Mouse (Mus musculus): ENCODE measurements around the gene Rapgef1.

Rapgef1 gene

DNA sequence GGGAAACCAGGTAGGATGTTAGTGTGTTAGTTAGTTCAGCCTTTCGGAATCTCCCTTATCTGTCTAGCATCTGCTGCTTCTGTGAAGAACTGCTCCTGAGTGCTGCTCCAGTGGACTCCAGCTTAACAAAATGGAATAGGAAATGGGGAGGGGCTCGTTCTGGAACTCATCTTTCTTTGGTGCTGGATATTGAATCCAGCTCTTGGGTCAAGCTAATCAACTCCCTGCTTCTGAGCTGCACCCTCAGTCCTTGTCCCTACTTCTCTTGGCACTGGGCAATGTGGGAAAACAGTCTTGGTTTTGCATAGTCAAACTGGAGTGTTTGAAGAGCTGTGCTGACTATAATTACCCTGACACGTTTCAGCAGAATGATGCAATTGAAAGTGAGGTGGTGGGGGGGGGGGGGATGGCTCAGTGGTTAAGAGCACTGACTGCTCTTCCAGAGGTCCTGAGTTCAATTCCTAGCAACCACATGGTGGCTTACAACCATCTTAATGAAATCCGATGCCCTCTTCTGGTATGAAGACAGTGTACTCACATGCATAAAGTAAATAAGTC, 25.6 kb downstream of the Rapgef1 start:
- DNase-seq, result no peak

DNA sequence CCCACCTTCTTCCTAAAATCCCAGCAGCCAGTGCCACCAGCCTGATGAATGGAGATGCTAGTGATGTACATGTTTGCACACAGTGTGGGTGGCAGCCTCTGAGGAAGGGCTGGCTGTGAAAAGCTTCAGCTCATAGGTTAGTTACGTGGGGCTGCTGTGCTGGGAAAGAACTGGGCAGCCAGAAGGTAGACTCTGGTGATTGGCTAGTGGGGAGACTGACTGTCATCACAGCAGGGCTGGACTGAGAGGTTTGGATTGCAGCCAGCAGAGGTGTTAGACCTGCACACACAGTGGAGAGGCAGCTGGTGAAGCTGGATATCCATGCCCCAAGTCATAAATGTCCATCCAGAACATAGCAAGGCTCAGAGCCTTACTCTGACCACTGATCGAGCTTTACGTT, 27.1 kb downstream of the Rapgef1 start:
- DNase-seq, result no peak

DNA sequence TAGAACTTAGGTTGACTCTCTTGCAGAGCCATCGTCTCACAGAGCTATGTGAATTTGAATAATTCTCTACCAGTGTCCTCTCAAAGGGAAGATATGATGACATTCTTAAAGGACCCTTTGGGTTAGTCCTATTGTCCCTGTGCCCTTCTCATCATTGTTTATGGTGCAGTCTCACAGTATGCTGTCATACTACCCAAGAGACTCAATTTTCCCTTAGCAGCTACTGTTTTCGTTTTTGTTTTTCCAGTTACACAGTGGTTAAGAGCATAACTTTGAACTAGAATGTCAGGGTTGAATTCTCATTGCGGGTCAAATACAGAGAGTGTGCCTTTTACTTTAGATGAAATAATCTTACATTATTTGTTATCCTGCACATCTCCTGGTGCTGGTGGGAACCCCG, 27.6 kb downstream of the Rapgef1 start:
- no peak for DNase-seq

DNA sequence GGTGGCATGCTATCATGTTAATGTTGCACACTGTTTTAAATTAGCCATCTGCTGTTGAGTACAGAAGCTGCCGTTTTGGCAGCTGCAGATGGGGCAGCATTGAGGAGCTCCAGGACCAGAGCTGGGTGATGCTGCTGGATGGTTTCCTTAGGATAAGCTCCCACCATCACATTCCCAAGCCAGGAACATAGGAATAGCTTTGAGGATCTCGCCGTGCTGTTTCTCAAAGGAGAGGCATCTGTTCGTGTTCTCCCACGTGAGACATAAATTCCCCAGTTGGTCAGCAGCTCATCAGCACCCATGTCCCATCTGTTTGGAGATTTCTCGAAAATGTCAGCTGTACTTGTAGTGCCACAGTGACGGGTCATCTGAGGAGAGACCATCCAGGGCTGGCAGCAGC, 28.3 kb downstream of the Rapgef1 start:
- no peak for DNase-seq

DNA sequence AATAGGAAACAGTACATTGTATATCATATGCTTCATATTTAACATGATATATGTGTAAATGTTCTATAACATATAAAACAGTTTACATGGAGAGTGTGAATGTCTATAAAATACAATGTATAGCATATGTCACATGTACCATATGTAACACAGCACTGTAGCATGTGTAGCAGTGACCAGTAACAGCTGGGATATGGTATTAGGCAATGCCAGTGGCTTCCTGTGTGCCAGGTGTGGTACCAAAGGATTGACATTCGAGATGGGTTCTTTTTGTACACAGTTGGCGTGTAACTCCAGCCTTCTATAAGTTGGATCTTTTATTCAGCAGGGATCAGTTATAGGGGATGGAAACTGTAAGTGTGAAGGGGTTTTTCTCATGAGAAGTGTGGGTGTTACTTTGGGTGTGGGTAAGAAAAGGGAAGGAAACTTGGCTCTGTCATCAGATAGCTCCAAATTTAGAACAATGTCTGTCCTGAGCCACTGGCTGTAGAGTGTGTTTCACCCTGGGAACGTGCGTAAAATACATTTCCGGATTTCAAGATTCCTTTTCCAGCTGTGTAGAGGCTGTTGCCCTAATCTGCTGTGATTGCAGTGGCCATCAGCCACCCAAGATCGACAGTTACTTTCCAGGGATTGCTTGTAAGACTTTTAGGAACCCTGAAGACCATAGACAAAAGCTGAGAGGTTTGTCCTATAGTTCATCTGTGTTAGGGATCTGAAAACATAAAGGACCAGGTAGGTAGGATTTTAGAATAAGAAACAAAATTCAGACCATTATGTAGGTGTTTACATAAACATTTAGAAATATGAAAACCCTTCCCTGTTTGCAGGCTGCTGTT, 29.7 kb downstream of the Rapgef1 start:
- DNase-seq, result no peak

DNA sequence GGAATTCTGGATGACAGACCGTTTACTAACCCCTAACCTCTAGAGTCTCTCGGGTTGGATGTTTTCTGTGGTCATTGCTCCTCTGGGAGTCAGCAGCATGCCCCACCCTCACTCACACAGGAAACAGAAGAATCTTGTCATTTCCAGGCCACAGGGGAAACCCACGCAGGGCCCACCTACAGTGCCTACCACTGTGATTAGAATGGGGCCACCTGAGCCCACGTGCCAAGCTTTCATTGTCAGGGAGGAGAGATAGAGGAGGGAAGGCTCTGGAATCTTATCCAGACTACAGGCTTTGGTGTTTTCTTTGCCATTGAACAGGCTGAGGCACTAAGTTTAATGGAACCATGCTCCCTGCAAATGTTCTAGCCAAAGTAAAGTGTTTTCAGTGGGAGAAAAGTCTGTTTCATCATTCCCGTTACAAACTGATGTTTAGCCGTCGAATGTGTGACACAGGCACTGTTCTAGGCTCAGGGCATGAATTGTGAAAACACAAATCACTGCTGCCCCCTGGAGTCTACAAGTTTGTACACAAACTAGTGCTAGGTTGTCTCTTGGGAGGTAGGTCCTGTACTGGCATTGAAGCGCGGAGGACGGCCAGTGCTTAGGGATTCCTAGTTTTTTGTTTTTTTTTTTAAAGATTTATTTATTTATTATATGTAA, 30.4 kb downstream of the Rapgef1 start:
- no peak for DNase-seq

DNA sequence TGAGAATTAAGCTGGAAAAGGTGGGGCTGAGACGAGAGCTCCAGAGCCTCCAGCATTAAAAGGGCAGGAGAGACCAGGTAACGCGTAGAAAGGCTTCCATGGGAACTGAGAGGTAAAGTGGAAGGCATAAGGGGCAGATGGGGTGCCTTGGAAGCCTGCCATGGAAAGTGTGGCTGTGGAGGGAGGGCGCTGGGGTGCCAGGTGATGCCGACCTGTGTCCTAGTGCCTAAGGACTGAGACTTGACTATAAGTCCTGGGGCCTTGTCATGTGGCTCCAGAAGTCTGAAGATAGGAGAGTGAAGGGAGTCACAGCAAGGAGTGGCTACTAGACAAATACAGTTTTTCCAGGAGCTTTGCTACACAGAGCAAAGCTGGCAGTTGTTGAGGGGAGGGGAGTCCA, 32.4 kb downstream of the Rapgef1 start:
- peak; percentile 59 for DNase-seq

DNA sequence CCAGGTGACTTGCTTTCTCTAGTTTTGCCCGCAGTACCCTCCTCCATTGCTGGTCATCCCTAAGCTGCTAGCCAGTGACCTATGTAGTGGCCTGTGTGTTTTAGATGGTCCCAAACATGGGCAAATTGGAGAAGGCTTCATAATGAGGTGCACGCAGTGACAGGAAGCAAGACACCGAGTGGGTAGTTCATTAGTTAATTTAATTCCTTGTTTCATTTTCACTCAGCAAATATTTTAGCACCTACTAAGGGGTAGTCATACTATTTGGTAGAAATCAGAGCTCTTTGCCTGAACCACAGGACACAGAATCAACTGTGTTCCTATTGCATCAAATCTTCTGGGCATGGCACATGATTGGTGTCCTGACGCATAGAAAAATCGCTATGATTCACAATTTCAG, 35.9 kb downstream of the Rapgef1 start:
- DNase-seq, result no peak

DNA sequence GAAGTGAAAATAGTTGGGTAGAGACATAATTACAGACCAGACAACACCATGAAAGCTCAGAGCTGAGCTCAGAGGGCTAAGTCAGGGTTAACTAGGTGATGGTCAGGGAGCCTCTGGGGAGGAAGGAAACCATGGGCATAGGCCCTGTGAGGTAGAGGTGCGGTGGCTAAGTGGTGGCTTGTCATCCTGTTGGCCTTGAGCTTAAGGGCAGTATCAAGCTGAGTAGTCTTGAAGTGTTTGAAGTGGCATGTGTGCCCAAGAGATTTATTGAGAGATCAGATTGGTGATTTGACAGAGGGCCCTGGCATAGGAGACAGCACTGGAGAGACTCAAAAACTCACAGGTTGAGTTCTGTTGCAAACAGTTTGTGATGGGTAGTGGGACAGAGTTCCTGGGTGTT, 36.6 kb downstream of the Rapgef1 start:
- DNase-seq, result no peak

DNA sequence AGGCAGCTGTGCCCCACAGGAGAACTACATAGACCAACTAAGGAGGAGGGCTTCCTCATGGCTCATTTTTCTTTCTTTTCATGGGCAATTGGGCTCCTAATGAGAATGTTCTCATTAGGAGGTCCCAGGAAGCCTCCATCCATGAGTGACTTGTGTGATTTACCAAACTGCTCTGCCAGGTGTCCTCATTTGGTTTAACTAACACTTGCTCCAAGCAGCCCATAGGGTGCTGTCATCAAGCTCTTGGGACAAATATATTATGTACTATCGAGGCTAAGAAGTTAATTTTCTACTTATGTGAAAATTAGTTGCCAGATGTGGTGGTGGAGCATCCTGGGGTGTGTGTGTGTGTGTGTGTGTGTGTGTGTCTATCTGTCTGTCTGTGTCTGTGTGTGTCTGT, 37.6 kb downstream of the Rapgef1 start:
- DNase-seq, result no peak

DNA sequence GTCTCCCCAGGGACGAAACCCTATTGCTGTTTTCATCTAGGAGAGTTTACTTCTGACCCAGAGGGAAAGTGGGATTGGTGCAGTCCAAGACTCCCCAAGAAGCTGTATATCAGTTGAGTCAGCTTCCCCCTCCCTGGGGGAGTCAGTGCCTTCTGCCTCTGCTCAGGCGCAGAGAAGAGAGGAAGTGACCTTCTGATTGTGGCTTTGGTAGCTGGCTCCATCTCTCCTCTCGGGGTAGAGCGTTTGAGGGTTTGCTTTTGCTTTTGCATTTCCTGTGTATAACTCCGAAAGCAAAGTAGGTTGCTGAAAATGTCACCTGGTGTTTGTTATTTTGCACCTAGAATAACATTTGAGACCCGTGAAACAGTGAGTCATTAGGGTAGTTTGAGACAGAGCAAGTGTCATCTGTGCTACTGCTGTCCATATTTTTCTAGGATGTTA, 42.3 kb downstream of the Rapgef1 start:
- DNase-seq, result no peak

DNA sequence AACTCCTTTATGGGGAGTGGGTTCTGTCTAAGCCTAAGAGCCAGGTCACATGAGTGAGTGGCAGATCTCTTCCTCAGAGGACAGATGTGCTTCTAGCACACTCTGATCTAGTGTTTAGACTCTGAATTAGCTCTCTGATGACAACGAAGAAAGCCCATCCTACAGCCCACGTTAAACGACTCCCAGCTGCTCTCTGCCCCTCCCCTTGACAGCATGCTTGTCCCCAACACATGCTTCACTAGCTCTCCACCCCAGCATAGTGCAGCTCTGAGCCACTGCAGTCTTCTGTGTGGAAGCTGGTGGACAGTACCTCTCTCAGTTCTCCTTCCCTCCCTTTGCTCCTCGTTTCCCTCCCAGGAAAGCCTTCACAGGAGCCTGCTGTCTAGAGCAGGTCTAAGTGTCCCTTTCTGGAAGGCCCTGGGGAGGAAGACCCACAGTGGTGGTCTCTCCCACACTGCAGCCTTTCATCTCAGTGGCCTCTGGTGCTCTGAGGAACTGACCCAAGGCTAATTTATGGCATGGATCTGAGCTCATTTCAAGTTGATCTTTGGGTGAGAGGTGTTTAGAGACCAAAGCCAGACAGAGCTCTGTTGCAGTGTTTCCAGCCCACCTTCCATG, 43.8 kb downstream of the Rapgef1 start:
- DNase-seq, result no peak

DNA sequence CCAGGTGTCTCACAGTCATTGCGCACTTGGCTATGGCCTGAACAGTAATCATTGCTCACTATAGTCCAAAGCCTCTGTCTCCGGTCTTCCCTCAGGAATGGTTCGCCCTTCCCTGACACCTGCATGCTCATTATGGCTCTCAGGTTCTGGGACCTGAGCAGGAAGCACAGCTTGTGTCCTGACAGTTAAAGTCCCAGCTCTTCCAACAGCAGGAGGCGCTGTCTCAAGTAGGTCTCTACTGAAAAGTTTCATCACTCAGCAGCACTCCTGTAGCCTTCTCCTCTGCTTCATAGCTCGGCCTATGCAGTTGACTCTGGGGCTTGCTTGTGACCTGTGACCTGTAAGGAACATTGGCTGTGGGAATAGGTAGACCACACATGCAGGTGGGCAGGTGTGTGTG, 45.9 kb downstream of the Rapgef1 start:
- DNase-seq, result no peak

DNA sequence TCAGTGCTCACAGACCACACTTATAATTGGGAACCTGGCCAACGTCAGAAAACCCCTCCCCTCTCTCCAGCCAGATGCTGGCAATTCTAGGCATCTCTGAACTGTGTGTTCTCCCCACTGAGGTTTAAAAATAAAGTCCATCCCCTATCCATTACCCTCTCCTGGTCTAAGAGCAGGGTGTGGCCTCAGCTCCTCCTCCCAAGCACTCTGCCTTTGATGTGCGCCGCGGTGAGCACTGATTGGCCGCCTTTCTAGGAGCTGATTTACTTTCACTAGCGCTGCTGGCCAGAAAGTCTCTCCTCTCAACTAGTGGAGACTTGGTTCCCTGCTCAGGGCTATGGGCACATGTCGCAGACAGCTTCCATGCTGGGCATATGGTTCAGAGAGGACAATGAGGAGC, 47.1 kb downstream of the Rapgef1 start:
- no peak for DNase-seq

DNA sequence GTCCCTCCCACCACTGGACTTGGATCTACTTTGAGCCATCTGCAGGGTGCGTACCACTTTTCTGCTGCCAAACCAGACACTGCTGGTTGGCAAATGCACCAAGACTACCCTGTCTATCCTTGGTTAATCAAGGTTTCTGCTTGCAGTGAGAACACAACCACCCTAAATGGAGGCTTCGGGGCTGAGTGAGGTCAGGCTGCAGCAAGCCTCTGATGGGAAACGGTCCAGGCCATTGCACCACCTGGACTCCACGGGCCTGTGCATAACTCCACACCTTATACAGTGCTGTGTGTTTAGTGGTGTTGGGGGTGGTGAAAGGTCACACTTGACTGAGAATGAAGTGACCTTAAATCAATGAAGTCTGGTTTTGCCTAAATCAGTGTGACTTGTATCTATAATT, 47.6 kb downstream of the Rapgef1 start:
- no peak for DNase-seq

DNA sequence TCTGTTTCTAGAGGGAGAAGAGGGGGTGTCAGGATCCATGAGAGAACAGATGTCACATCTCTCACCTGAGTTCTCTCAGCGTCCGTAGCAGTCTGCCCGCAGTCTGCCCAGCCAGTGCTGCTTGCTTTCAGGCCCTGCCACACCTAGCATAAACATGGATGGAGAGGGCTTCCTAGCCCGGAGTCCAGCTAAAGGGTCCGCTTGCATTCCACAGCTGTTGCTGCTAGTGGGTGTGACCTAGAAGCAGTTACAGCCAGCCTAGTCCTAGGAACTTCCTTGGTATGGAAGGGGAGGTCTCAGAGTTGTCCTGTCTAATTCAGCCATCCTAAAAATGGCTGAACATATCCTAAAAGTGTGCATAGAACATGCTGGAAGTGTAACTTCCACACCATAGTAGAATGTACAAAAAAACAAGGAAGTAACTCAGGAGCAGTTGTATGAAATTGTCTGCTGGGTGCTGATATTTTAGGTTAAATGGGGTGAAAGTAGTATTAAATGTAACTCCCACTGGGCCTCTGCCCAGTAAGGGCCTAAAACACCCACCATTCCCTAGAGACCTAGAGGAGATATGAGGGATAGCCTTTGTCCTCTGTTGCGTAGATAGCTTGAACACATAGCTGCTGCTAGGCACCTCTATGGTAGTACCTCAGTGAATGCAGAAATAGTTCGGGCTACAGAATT, 48.6 kb downstream of the Rapgef1 start:
- no peak for DNase-seq

DNA sequence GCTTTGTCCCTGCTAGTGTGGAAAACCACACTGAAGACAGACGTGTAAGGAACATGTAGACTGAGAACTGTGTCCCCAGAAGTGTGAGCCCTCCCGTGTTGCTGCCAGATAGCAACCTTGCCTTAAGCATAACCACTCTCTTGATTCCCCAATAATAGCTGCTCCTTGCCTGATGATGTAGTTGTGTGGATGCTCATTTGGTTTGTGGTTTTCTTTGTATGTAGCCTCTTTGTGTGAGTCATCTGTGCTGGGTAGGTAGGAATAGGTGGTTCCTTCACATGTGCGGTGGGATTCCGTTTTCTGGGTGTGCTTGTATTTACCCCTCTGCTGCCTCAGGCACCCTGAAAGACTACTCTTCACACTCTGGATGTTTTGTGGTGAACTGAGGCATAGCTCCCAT, 49.4 kb downstream of the Rapgef1 start:
- DNase-seq, result no peak

DNA sequence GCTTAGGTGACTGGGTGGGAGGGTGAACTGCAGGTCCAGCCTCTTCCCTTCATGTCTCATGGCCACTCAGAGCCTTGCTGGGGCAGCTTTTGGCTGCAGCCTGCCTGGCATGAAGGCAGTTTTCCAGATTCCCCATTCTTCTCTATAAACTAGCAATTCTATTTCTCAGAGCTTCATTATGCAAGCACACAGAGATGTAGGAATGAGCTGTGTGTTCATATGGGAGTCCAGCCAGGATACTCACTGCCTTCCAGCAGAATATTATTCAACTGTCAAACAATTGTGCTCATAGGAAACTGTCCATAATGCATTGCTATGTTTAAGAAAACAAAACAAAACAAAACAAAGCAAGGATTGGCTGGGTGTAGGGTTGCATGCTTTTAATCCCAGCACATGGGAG, 50.2 kb downstream of the Rapgef1 start:
- no peak for DNase-seq

DNA sequence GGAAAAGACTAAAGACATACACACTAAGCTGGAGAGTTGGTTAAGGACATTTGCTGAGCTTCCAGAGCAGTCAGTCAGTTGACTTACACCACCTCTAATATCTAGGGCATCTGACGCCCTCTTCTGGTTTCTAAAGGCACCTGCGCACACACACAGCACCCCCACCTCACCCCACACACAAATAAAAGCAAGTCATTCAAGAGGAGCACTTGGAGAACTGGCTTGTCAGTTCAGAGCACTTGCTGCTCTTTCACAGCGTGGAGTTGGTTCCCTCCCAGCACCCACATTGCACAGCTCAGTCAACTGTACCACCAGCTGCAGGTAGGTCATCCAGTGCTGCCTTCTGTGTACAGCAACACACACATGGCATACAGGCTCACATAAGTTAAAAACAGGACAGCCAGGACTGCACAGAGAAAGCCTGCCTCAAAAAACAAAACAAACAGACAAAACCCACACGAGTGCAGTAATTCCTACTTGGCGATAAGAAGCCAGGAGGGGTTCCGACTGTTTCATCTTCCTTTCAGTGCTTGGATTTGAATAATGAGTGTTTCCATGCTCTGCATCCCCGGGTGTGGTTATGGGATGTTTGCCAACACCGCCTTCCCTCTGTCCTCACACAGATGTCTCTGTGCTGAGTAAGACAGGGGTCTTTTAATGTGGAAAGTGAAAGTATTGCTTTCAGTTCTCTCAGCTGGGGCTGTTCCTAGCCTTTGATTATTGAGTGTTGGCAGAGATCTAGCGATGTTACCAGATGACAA, 50.9 kb downstream of the Rapgef1 start:
- DNase-seq, result peak; percentile 63

DNA sequence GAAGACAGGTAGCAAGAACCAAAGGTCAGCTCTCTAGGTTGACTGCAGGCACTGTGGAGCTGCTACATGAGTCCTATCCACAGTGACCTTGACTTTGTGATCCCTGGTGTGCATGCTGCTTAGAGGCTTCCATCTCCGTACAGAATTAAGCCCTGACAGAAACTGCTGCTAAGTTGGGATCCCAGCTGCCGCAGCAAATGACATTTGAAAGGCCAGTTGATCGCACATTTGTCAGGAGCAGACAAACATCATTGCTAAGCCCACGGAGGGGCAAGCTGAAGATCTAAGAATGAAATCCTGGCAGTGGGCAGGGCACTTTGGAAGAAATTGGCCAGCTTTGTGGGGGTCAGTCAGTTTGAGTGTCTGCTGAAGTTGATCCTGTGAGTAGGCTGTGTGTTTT, 51.9 kb downstream of the Rapgef1 start:
- DNase-seq, result no peak

DNA sequence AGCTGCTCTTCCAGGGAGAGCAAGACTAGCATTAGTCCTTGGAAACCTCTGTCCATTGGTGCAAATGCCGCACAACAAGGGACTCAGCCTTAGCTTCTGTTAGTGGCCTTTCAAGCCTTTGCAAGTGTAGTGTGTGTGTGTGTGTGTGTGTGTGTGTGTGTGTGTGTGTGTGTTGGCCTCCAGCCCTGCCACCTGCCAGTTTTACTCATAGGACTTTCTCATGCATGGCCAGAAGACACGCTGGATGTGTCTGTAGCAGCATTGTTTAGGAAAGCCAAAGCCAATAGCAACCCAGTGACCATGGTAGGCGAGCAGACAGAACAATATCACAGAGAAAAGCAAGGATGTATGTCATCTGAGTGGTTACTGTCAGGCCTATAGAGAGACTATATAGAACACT, 52.3 kb downstream of the Rapgef1 start:
- DNase-seq, result no peak

DNA sequence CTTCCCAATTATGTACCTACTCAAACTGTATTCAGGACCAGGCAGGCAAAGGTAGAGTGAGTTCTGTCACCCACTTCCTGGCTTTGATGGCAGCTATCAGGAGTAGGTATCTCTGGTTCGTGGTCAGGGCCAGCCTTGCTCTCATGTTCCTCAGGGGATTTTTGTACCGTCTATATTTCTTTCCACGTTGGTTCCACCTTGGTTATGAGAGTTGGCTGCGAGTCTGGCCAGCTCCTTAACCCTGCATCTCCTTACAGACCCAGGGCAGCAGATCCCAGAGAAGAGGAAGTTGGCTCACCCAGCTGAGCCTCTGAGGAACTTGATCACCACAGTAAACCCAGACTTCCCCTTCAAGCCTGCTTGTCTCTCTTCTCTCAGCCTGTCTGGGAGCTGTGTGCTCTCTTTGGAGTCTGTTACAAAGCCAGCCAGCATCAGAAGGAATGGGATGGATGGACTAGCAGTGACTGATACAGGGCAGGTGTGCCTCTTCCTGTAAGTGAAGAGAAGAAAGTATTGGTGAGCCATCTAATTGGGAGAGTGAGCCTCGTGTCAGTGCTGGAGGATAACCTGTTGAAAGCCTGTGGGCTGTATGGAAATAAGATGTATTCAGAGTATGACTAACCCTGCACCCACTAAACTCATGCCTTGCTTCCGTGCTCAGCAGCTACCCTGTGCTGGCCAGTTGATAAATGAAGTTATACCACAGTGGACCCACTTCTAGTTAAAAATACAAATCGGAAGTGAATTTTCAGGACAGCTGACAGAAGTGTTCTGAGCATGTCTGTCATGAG, 53.4 kb downstream of the Rapgef1 start:
- DNase-seq, result no peak

Data from cerebellum, adult 11 months (tissue).